Mouse (Mus musculus): ENCODE measurements around the gene Akap10. TPM values are rescaled to one million over a fixed set of nuclear protein-coding genes. Genes with fewer than 3 reads are reported as not detected.
"Not testable (repeated sequence)": the region's sequence is repeated elsewhere in the genome, so short reads cannot be mapped to it uniquely, and the experiment has no call there.

Akap10 gene
- polyA plus RNA-seq, 1 experiment from 2014 or later, result 12.6 TPM

- Histone ChIP-seq H3K36me3 (ENCODE audit: control insufficient read depth, insufficient read depth, low read length) (no peaks in the 10 kb centered on the region), H3K4me3 (ENCODE audit: low read depth, low read length) (no peak overlapping the region), H3K4me2 (ENCODE audit: low read depth, low read length) (no peak overlapping the region), H3K4me1 (ENCODE audit: control insufficient read depth, insufficient read depth, low read length) (no peaks in the 10 kb centered on the region), H3K9ac (ENCODE audit: low read depth, low read length) (no peak overlapping the region), H3K27me3 (replicated peaks; ENCODE audit: control insufficient read depth, insufficient read depth, low read length) (0 out of 2 replicates have a peak, but pooled peaks cover 11% of the 10 kb centered on the region), H3K9me3 (ENCODE audit: control insufficient read depth, low read length) (no peaks in the 10 kb centered on the region), H3K27ac (replicated peaks; ENCODE audit: low read depth, low read length) (no peak overlapping the region)
- no peak for DNase-seq (ENCODE audit: low spot score)
- no peak for ATAC-seq (ENCODE audit: low read depth)
- WGBS, result 80% methylated on average over 3 of the region's 3 CpGs
These were observed 33.1 kb upstream of the Akap10 start for GRCm38 (mm10) chr11:61963193-61963592.

- Histone ChIP-seq H3K9ac (ENCODE audit: low read depth, low read length) (no peak overlapping the region), H3K4me2 (ENCODE audit: low read depth, low read length) (no peak overlapping the region), H3K36me3 (ENCODE audit: control insufficient read depth, insufficient read depth, low read length) (no peaks in the 10 kb centered on the region), H3K4me3 (ENCODE audit: low read depth, low read length) (no peak overlapping the region), H3K4me1 (ENCODE audit: control insufficient read depth, insufficient read depth, low read length) (no peaks in the 10 kb centered on the region), H3K27ac (replicated peaks; ENCODE audit: low read depth, low read length) (no peak overlapping the region), H3K9me3 (ENCODE audit: control insufficient read depth, low read length) (no peaks in the 10 kb centered on the region), H3K27me3 (replicated peaks; ENCODE audit: control insufficient read depth, insufficient read depth, low read length) (peaks cover 15% of the 10 kb centered on the region)
- 73% methylated on average over 6 of the region's 6 CpGs for WGBS
- no peak for DNase-seq (ENCODE audit: low spot score)
- ATAC-seq (ENCODE audit: low read depth), result no peak
These were observed 32.6 kb upstream of the Akap10 start for GRCm38 (mm10) chr11:61962684-61963083.

DNA sequence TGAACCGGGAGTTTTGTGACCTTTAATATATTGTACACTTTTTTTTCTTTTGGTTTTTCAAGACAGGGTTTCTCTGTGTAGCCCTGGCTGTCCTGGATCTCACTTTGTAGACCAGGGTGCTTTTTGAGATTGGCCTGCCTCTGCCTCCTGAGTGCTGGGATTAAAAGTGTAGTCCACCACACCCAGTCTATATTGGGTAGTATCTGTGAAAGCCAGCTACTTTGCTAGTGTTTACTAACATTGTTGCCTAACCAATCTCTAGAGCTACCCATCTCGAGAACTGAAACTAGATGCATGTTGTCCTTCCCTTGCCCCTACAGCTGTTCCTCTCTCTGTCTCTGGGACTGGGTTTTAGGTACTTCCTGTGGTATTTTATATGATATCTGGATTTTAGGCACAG, 30.0 kb upstream of the Akap10 start:
- Histone ChIP-seq H3K27me3 (replicated peaks; ENCODE audit: control insufficient read depth, insufficient read depth, low read length) (peaks cover 26% of the 10 kb centered on the region), H3K4me1 (ENCODE audit: control insufficient read depth, insufficient read depth, low read length) (no peaks in the 10 kb centered on the region), H3K9ac (ENCODE audit: low read depth, low read length) (no peak overlapping the region), H3K4me3 (ENCODE audit: low read depth, low read length) (no peak overlapping the region), H3K9me3 (ENCODE audit: control insufficient read depth, low read length) (no peaks in the 10 kb centered on the region), H3K27ac (replicated peaks; ENCODE audit: low read depth, low read length) (no peak overlapping the region), H3K4me2 (ENCODE audit: low read depth, low read length) (no peak overlapping the region), H3K36me3 (ENCODE audit: control insufficient read depth, insufficient read depth, low read length) (no peaks in the 10 kb centered on the region)
- no peak for DNase-seq (ENCODE audit: low spot score)
- no peak for ATAC-seq (ENCODE audit: low read depth)
- 83% methylated on average over 2 of the region's 2 CpGs for WGBS

DNA sequence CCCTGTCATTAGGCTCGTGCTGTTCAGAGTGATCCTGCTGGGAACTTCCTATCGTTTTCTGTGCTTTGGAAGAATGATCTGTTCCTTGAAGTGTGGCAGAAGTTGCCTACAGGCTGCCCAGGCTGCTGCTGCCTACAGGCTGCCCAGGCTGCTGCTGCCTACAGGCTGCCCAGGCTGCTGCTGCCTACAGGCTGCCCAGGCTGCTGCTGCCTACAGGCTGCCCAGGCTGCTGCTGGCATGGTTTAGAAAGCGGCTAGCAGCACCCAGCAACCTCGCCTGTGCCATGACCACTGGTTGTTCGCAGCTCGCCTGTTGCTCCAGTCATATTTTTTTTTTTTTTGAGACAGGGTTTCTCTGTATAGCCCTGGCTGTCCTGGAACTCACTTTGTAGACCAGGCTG, 28.7 kb upstream of the Akap10 start:
- H3K9me3 ChIP-seq (ENCODE audit: control insufficient read depth, low read length); H3K36me3 ChIP-seq (ENCODE audit: control insufficient read depth, insufficient read depth, low read length); H3K4me1 ChIP-seq (ENCODE audit: control insufficient read depth, insufficient read depth, low read length); ATAC-seq (ENCODE audit: low read depth); H3K27ac ChIP-seq (replicated peaks; ENCODE audit: low read depth, low read length); DNase-seq (ENCODE audit: low spot score); H3K9ac ChIP-seq (ENCODE audit: low read depth, low read length); H3K4me3 ChIP-seq (ENCODE audit: low read depth, low read length); H3K4me2 ChIP-seq (ENCODE audit: low read depth, low read length): not testable (repeated sequence)
- 66% methylated on average over 6 of the region's 6 CpGs for WGBS
- H3K27me3 ChIP-seq (replicated peaks; ENCODE audit: control insufficient read depth, insufficient read depth, low read length), result peaks cover 26% of the 10 kb centered on the region

DNA sequence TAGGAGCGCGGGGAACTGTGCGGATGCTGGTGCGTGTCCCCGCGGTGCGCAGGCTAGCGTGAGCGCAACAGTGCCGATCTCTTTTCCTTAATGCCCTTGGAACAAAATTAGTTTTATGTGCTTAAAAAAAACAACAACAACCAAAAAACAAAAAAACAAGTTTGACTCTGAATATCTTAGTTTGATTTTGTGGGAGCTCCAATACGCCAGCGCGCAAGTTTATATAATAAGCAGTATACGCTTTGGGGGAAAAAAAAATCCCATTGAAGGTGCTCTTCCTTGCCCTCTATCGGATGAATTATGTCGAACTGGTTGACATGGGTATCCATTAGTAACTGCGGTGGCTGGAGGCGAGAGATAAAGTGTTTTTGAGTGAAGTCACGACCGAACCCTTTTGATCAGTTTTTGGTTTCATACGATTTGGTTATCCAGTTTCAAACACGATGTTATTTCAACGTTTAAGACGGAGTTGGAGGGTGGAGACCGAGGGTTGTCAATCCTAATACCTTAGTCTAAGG, 27.3 kb upstream of the Akap10 start:
- DNase-seq (ENCODE audit: low spot score), result peak; percentile 46
- Histone ChIP-seq H3K27me3 (replicated peaks; ENCODE audit: control insufficient read depth, insufficient read depth, low read length) (peaks cover 26% of the 10 kb centered on the region), H3K4me2 (ENCODE audit: low read depth, low read length) (peak overlapping the region; percentile 100), H3K9me3 (ENCODE audit: control insufficient read depth, low read length) (no peaks in the 10 kb centered on the region), H3K4me3 (ENCODE audit: low read depth, low read length) (peak overlapping the region; percentile 56), H3K36me3 (ENCODE audit: control insufficient read depth, insufficient read depth, low read length) (no peaks in the 10 kb centered on the region), H3K4me1 (ENCODE audit: control insufficient read depth, insufficient read depth, low read length) (no peaks in the 10 kb centered on the region), H3K27ac (replicated peaks; ENCODE audit: low read depth, low read length) (no peak overlapping the region), H3K9ac (ENCODE audit: low read depth, low read length) (peak overlapping the region; percentile 63)
- ATAC-seq (ENCODE audit: low read depth), result no peak; the same call in 1 of the 2 replicates
- WGBS, result 4% methylated on average over 25 of the region's 25 CpGs

GRCm38 (mm10) chr11:61956572-61957295, 26.7 kb upstream of the Akap10 start, which contains the start of gene Specc1:
Gene Specc1, plus strand, starts transcription at chr11:61956763.
- ATAC-seq (ENCODE audit: low read depth), result peak; percentile 96
- Histone ChIP-seq H3K4me2 (ENCODE audit: low read depth, low read length) (peak within 1 kb of the TSS; percentile 100), H3K27me3 (replicated peaks; ENCODE audit: control insufficient read depth, insufficient read depth, low read length) (peaks cover 26% of the 10 kb centered on the region), H3K4me1 (ENCODE audit: control insufficient read depth, insufficient read depth, low read length) (no peaks in the 10 kb centered on the region), H3K36me3 (ENCODE audit: control insufficient read depth, insufficient read depth, low read length) (no peaks in the 10 kb centered on the region), H3K4me3 (ENCODE audit: low read depth, low read length) (peak within 1 kb of the TSS; percentile 56), H3K9me3 (ENCODE audit: control insufficient read depth, low read length) (no peaks in the 10 kb centered on the region), H3K27ac (replicated peaks; ENCODE audit: low read depth, low read length) (no peak within 1 kb of the TSS), H3K9ac (ENCODE audit: low read depth, low read length) (peak within 1 kb of the TSS; percentile 63)
- WGBS, result 0% methylated on average over 26 of the region's 58 CpGs
- peak; percentile 85 for DNase-seq (ENCODE audit: low spot score)

DNA sequence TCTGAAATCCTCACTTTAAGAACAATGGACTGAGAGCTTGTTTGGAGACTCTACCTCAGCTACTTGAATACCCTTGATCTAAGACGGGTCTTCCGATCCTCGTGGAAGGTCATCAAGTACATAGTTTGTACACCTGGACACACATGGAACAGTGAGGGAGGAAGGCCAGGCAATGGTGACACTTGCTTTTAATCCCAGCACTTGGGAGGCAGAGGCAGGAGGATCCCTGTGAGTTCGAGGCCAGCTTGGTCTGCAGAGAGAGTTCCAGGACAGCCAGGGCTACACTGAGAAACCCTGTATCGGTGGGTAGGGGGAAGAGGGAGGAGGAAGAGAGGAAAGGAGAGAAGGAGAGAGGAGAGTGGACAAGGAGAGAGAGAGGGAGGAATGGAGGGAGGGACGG, 25.9 kb upstream of the Akap10 start:
- Histone ChIP-seq H3K4me2 (ENCODE audit: low read depth, low read length) (no peak overlapping the region), H3K4me1 (ENCODE audit: control insufficient read depth, insufficient read depth, low read length) (no peaks in the 10 kb centered on the region), H3K36me3 (ENCODE audit: control insufficient read depth, insufficient read depth, low read length) (no peaks in the 10 kb centered on the region), H3K4me3 (ENCODE audit: low read depth, low read length) (no peak overlapping the region), H3K27me3 (replicated peaks; ENCODE audit: control insufficient read depth, insufficient read depth, low read length) (peaks cover 26% of the 10 kb centered on the region), H3K27ac (replicated peaks; ENCODE audit: low read depth, low read length) (no peak overlapping the region), H3K9ac (ENCODE audit: low read depth, low read length) (no peak overlapping the region), H3K9me3 (ENCODE audit: control insufficient read depth, low read length) (no peaks in the 10 kb centered on the region)
- 83% methylated on average over 6 of the region's 6 CpGs for WGBS
- ATAC-seq (ENCODE audit: low read depth) (no peak), DNase-seq (ENCODE audit: low spot score) (no peak)

DNA sequence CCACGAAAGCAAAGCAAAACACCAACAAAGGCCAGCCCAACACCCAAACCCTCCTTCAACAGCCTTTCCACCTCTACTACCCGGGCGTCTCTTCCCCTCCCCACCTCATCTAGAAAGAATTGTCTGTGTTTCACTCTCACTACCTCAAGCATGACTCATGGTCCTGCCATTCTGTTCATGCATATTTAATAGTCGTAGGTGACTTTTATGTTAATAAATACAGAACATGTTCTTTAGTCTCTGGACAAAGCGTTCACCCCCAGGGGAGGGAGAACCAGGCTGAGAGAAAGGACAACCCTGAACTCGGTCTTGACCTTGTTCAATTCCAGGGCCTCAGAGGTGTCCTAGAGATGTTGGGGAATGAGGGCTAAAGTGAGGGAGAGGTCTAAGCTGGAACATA, 25.1 kb upstream of the Akap10 start:
- Histone ChIP-seq H3K9ac (ENCODE audit: low read depth, low read length) (no peak overlapping the region), H3K4me2 (ENCODE audit: low read depth, low read length) (no peak overlapping the region), H3K36me3 (ENCODE audit: control insufficient read depth, insufficient read depth, low read length) (no peaks in the 10 kb centered on the region), H3K27ac (replicated peaks; ENCODE audit: low read depth, low read length) (no peak overlapping the region), H3K4me1 (ENCODE audit: control insufficient read depth, insufficient read depth, low read length) (no peaks in the 10 kb centered on the region), H3K27me3 (replicated peaks; ENCODE audit: control insufficient read depth, insufficient read depth, low read length) (peaks cover 26% of the 10 kb centered on the region), H3K4me3 (ENCODE audit: low read depth, low read length) (no peak overlapping the region), H3K9me3 (ENCODE audit: control insufficient read depth, low read length) (no peaks in the 10 kb centered on the region)
- 75% methylated on average over 6 of the region's 6 CpGs for WGBS
- ATAC-seq (ENCODE audit: low read depth) (no peak), DNase-seq (ENCODE audit: low spot score) (no peak)

DNA sequence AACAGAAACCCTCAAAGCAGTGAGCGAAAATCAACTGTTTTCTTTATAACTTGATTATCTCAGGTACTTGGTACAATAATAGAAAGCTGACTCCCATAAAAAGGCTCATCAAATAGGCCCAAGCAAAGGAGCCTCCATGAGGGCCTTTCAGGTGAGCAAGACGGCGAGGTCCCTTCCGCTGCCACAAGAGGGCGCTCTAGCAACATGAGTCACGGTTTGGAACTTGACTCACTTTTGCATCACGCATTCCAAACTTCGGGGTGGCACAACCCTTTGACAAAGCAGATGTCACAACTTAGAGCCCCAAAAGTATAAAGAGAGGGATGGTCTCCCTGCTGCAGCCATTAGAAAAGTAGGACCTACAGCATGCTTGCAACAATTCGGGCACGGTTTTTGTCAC, 20.6 kb upstream of the Akap10 start:
- no peak overlapping the region for H3K4me3 ChIP-seq (ENCODE audit: low read depth, low read length)

More for the DNA sequence above, 20.6 kb upstream of the Akap10 start:
- WGBS, result 16% methylated on average over 10 of the region's 10 CpGs
- no peaks in the 10 kb centered on the region for H3K36me3 ChIP-seq (ENCODE audit: control insufficient read depth, insufficient read depth, low read length)
- ATAC-seq (ENCODE audit: low read depth) (no peak), DNase-seq (ENCODE audit: low spot score) (peak; percentile 84)
- H3K4me1 ChIP-seq (ENCODE audit: control insufficient read depth, insufficient read depth, low read length), result no peaks in the 10 kb centered on the region
- H3K9me3 ChIP-seq (ENCODE audit: control insufficient read depth, low read length), result no peaks in the 10 kb centered on the region
- H3K27me3 ChIP-seq (replicated peaks; ENCODE audit: control insufficient read depth, insufficient read depth, low read length), result no peaks in the 10 kb centered on the region
- H3K27ac ChIP-seq (replicated peaks; ENCODE audit: low read depth, low read length), result no peak overlapping the region
- 0 out of 2 replicates have a peak overlapping the region, but pooled peaks have one; percentile 20 for H3K4me2 ChIP-seq (ENCODE audit: low read depth, low read length)
- H3K9ac ChIP-seq (ENCODE audit: low read depth, low read length), result peak overlapping the region; percentile 34; the same call in 1 of the 2 replicates
